Mouse (Mus musculus): ENCODE results near the gene Ldb1. TPM values are rescaled to one million over a fixed set of nuclear protein-coding genes. Genes with fewer than 3 reads are reported as not detected.

Gene Ldb1
- 100 to 1,000 TPM; 106 to 118 TPM for total RNA-seq (2021)

DNA sequence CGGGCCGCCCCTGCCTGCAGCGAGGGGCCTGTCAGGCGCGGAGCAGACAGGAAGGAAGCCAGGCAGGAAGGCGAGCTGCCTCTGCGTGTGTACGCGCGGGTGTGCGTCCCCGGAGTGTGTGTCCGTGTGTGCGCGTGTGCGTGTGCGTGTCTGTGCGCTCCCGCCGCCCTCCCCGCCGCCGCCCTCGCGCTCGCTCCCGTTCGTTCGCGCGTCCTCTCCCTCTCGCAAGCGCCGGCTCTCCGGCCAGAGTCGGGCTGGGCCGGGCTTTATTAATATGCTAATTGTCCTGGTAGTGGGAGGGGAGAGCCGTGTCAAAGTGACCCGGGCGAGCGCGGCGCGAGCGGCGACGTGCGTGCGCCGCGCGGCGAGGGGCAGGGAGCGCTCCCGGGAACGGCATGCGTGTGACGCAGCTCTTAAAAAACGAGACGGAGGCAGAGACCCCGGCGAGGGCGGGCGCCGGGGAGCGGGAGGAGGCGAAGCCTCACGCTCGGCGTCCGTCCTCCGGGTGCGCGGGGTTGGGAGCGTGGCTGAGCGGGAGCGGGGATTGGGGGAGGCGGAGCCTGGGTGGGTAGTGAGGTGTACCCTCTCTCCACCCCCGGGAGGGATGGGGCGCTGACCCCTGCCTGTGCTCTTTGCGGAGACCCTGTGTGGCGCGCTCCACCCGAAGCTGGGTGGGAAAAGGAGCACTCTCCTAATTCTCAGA is at the start of gene Ldb1:
Gene Ldb1 (minus strand): TSS at position 222 of the 703 bp plus-strand sequence.
- DNase-seq (ENCODE audit: extremely low spot score in 1 of 2, low spot score in 1 of 2), result peak; percentile 67 to 84

DNA sequence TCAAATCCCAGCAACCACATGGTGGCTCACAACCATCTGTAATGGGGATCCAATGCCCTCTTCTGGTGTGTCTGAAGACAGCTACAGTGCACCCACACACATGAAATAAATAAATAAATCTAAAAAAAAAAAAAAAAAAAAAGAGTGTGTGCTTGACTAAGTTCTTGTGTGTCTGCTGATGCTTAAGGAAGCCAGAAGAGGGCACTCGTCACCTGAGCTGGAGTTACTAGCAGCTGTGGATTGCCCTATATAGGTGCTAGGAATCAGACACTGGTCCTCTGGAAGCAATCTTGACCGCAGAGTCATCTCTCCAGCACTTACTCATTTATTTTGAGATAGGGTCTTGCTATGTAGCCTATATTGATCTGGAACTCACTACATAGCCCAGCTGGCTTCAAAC is 49.1 kb upstream of the Ldb1 start:
- no peak for DNase-seq (ENCODE audit: extremely low spot score in 1 of 2, low spot score in 1 of 2)

- DNase-seq (ENCODE audit: extremely low spot score in 1 of 2, low spot score in 1 of 2), result no peak
Observed at GRCm38 (mm10) chr19:46091641-46092040, 46.6 kb upstream of the Ldb1 start.

DNA sequence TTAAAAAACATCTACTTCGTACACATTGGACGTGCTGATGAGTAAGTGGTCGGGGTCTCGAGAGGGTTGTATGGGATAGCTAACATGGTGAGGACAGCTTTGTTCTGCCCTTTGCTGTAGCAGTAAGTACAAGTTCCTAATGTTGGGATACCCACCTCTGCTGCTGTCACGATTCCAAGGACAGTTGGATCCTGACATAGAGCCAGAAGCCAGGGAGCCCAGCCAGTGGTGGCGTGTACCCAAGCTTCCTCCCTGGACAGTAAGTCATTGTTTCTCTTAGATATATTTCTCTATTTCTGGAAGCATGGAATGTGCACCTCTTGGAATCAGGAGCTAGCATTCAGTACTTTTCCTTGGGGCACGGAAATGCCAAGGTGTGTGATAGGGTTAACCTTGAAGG is 42.9 kb upstream of the Ldb1 start:
- DNase-seq (ENCODE audit: extremely low spot score in 1 of 2, low spot score in 1 of 2), result no peak

DNA sequence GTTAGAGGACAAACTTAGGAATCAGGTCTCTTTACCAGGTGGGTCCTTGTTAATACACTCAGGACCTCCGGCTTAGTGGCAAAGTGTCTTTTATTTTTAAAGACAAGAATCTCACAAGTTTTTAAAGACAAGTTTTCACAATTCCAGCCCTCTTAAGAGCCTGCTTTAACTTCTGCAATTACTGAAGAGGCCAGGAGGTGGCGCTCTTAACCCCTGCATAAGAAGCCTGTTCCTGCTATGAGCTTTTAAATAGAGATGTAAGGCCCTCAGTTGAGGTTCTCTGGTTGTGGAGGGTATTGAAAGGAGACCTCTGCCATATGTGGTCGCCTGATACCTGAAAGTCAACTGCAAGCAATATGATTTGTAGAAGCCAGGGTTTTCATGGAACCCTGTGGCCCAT is 41.3 kb upstream of the Ldb1 start:
- peak; percentile 31 to 77 for DNase-seq (ENCODE audit: extremely low spot score in 1 of 2, low spot score in 1 of 2)

GRCm38 (mm10) chr19:46085185-46085584 is 40.2 kb upstream of the Ldb1 start:
- DNase-seq (ENCODE audit: extremely low spot score in 1 of 2, low spot score in 1 of 2), result no peak

- no peak for DNase-seq (ENCODE audit: extremely low spot score in 1 of 2, low spot score in 1 of 2)
Observed at GRCm38 (mm10) chr19:46078535-46078934, 33.5 kb upstream of the Ldb1 start.

GRCm38 (mm10) chr19:46075616-46076607 is 30.9 kb upstream of the Ldb1 start, which contains the start of gene Nolc1:
Nolc1 (plus strand) TSS chr19:46075863.
- peak; percentile 99 to 100 for DNase-seq (ENCODE audit: extremely low spot score in 1 of 2, low spot score in 1 of 2)

- no peak for DNase-seq (ENCODE audit: extremely low spot score in 1 of 2, low spot score in 1 of 2)
Observed at GRCm38 (mm10) chr19:46074266-46074665, 29.3 kb upstream of the Ldb1 start.

DNA sequence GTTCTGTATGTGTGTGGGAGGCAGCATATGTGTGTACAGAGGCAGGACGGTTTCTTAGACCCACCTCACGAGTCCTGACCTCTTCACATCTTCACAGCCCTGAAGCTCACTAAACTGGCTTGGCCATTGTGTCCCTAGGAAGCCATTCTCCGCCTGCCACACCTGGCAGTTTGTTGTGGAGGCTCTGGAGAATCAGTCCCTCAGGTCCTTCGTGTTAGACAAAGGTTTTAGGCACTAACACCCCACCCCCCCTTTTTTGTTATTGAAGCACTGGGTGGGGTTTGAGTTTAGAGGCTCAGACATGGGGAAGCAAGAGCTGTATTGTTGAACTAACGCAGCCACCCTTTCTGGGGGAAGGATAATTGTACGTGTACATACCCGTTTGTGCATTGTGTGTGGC is 28.3 kb upstream of the Ldb1 start:
- DNase-seq (ENCODE audit: extremely low spot score in 1 of 2, low spot score in 1 of 2), result no peak

DNA sequence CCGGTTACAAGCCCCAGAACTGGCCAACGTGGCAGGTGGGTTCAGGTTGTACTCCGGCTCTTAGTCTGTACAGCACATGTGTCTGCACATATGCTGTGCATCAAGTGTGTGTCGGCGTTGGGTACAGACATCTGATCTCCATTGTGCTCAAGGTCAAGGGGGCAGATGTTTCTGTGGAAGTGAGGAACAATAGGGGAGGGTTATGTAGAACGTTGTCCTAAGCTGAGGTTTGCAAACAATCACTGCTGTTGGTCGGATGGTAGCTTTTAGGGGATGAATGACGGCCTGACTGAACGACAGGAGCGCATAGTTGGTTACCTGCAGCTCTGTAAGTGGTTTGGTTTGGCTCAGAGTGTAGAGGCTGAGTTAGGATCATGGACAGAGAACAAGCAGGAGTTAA is 23.0 kb upstream of the Ldb1 start:
- no peak for DNase-seq (ENCODE audit: extremely low spot score in 1 of 2, low spot score in 1 of 2)

DNA sequence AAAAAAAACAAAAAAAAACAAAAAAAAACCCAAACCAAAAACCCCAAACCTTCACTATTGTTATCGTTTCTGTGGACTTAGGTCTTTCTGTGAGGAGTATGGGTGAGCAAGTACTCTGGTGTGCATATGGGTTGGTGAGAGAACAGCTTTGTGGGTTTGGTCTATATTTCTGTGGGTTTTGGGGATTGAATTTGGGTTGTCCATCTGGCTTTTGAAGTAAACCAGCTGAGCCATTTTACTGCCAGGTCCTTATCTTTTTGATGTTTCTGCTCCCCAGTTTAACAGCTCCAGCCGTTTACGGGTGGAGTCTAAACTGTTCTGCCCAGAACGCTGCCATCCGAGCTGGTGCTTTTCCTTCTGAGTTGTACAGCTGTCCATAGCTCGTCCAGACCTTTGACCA is 15.8 kb upstream of the Ldb1 start:
- DNase-seq (ENCODE audit: extremely low spot score in 1 of 2, low spot score in 1 of 2), result no peak

DNA sequence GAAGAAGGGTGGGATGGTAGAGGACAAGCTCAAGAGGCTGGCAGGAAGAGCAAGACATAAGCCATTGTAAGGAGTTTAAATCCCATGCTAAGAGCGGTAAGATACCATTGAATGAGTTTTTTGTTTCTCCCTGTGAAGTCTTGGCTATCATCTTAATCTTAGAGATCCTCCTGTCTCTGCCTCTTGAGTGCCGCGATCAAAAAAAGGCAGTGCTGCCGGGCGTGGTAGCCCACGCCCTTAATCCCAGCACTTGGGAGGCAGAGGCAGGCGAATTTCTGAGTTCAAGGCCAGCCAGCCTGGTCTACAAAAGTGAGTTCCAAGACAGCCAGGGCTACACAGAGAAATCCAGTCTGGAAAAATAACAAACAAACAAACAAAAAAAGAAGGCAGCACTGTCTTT is 13.5 kb upstream of the Ldb1 start:
- DNase-seq (ENCODE audit: extremely low spot score in 1 of 2, low spot score in 1 of 2), result no peak

- peak; percentile 56 to 68 for DNase-seq (ENCODE audit: extremely low spot score in 1 of 2, low spot score in 1 of 2)
Observed at GRCm38 (mm10) chr19:46056947-46057607, 12.1 kb upstream of the Ldb1 start.

GRCm38 (mm10) chr19:46056388-46056946 is 11.5 kb upstream of the Ldb1 start:
- DNase-seq (ENCODE audit: extremely low spot score in 1 of 2, low spot score in 1 of 2), result peak; percentile 76 to 78

DNA sequence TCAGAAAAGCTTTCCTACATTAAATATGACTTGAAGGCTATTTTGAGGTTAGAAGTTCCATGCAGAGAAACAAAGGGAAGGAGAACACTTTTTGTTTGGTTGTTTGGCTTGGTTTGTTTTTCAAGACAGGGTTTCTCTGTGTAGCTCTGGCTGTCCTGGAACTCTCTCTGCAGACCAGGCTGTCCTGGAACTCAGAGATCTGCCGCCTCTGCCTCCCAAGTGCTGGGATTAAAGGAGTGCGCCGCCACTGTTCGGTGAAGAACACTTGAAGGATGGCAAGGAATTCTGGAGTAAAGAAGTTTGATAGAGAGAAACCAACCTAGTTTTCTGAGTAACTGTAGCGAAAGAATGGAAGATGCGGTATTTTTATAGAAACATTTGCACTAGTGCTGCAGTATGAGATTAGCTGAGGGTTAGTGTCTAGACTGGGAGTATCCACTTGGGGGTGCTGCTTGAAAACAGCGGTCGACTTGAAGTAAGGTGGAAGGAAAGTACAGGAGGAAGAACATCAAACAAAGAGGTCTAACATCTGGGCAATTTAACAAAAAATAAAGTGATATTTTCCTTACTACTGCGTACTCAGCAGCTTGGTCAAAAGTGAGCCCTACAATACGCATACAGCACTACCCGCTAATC is 10.9 kb upstream of the Ldb1 start:
- no peak for DNase-seq (ENCODE audit: extremely low spot score in 1 of 2, low spot score in 1 of 2)

GRCm38 (mm10) chr19:46050462-46050861 is 5.4 kb upstream of the Ldb1 start:
- DNase-seq (ENCODE audit: extremely low spot score in 1 of 2, low spot score in 1 of 2), result no peak

- DNase-seq (ENCODE audit: extremely low spot score in 1 of 2, low spot score in 1 of 2), result no peak
Observed at GRCm38 (mm10) chr19:46049129-46049528, 4.1 kb upstream of the Ldb1 start.

GRCm38 (mm10) chr19:46047426-46047825 is 2.4 kb upstream of the Ldb1 start:
- no peak for DNase-seq (ENCODE audit: extremely low spot score in 1 of 2, low spot score in 1 of 2)

DNA sequence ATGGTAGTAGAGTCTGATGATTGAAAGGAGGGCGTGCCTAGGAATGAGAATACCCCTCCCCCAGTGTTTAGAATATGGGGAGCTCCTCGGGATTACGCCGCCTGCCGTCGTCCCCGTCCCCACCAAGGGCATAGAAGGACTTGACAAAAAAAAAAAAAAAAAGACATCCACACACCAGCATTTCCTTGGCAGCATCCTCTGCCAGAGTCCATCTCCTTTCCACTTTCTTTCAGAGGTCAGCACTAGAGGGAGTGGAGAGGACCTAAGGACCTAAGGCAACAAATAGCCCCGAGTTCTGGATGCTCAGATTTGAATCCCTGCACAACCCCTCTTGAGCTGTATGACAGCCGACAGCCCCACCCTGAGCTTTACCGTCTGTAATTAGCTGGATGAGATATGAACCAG is 1.6 kb upstream of the Ldb1 start:
- no peak for DNase-seq (ENCODE audit: extremely low spot score in 1 of 2, low spot score in 1 of 2)
